Mouse (Mus musculus) induced T-regulatory cell, adult 2 months (primary cell): ENCODE measurements at regions not wholly inside any gene's neighbourhood (a gene's known extent, or its start where the extent isn't known, plus 50 kb on each side); places are given as distances from the start of the nearest gene placed in this dataset.
A peak's percentile ranks its signal among the peaks of the same experiment; 100 is the strongest.

ENCODE experiments used
- DNase-seq: peaks from one replicate; pipeline ENCODE4 v3.0.0-alpha.2; 2012; ENCODE audit warnings: low read depth

DNA sequence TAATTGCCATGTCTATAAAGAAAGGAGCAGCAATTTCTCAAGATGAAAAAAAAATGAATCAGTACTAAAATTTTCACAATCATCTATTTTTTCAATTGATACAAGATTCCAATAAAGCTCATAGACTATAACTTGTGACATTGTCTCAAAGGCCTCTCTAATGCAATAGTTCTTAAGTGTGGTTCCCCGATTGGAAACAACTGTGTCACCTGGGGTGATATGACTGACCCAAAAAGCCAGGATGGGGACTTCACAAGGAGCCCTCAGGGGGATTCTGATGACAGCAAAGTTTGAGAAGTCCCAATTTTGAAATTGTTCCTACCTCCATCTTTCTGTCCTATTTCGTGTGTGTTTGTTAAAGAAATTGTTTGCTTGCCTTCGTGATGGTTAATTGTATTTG, 143.3 kb upstream of the Fndc3a start:
- no peak for DNase-seq

- DNase-seq: no peak
These were observed 141.1 kb upstream of the Fndc3a start for GRCm38 (mm10) chr14:72850884-72851283.

DNA sequence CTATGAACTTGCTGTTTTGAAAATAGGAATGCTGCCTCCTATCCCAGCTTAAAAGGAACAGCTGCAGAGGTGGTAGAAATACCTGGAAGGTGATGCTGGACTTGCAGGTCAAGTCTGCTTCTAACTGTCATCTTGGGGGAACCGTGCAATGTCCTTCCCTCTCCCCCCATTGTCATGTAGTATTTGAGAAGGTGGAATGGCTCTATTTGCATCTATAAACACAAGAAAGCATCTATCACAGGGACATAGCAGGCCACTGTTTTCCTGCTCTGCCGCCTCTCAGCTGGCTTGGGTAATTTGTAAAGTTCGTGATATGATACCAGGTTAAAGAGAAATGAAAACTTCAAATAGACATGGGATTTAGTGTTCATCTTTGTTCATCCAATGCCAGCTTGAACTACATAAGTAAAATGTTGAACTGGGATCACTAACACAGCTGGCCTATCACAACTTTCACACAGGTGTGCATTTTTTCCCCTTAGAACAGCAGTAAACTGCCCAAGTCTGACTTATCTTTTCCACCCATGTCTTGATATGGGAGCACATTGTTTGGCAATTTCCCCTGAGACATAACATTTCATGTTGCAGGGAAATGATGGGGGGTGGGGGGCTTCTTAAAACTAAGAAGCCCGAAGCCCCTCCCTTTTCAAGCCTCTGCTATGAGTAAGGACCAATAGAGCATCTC, 138.6 kb upstream of the Fndc3a start:
- DNase-seq: no peak

GRCm38 (mm10) chr14:72847466-72847865, 137.7 kb upstream of the Fndc3a start:
- no peak for DNase-seq

DNA sequence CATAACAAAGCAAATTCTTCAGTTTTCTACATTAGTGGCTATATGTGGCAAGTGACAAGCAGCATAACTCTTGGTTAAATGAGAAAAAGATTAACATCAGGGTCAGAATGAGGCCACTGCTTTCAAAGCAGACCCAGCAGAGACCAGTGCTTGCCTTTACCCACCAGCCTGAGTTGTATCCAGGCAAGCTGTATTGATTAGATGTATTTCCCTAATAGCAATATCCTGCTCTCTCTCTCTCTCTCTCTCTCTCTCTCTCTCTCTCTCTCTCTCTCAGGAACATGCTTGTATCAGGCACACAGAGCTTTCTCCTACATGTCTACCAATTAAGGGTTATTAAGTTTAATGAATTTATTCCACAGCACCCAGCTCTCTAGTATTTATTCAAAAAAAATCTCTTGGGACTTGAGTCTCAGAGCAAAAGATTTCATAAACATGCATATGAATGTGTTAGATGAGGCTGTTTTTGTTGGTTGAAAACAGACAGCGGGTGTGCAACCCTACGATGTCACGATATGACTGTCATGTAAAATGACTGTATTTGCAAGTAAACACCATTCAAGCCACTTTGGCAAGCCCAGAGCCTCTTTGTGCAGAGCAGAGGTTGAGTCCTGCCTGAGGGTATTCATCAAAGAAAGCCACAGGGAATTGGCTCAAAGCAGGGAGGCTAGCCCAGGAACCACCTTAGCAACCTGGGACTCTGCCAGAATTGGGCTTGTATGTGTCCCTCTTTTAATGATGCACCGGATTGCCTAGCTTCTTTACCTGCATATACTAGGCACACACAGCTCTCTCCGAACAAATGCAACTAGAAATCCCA, 136.0 kb upstream of the Fndc3a start:
- no peak for DNase-seq

DNA sequence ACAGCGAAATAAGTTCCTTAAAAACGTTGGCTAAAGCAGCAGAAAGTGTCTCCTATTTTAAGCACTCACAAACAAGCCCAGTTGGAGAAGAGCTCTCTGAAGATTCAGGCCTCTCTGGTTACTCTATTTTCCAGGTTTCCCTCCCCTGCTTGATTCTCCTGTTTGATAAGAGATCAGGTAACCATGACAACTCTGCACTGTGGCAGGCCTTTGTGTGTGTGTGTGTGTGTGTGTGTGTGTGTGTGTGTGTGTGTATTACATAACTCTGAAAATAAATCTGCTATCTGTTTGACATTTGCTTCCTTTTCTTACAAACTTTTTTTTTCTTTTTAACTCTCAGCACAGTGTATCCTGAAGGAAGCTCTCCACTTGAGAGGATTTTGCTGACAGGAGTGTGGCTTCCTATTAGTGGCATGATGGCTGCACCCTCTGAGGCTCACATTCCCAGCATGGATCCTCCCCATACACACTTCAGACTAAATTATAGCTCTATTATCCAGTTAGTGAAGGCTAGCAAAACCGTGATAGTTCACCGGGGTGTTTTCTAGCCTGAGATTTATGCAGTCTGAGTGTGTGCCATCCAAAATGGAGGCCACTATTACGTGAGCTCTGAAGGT, 135.1 kb upstream of the Fndc3a start:
- DNase-seq: no peak

GRCm38 (mm10) chr14:72841753-72842152, 131.9 kb upstream of the Fndc3a start:
- no peak for DNase-seq

DNA sequence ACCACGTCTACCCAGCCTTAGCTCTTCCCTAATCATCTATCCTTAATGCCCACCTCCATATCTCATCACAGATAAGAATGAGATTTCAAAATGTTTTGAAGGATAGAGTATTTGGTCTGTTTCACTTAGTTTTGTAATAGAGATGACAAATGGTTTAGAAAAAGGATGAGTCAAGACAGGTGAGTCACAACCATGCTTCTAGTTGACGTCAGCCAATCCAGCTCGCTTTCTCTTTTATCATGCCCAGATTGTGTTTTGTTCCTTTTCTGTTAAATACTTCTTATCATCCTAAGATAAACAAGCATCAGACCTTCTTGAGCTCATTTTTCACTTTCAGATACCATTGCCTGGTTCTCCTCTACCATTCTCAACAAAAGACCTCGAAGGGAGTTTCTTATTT, 125.4 kb upstream of the Fndc3a start:
- no peak for DNase-seq

DNA sequence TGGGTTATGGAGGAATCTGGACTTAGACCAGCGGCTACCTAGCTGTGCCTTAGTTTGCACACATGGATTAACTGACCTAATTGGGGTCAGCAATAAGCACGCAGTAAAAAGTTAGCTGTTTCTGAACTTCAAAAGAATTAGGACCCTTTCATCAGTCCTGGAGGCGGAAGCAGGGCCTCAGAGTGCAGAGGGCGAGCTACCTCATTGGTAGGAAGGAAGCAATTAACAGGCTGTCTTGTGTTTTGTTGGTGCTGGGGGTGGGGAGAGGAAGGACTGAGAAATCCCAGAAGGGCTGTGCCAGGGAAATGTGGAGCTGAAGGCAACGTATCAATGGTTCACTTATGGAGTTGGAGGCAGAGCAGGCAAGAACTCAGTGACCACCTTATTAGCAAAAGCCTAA, 119.5 kb upstream of the Fndc3a start:
- DNase-seq: no peak

DNA sequence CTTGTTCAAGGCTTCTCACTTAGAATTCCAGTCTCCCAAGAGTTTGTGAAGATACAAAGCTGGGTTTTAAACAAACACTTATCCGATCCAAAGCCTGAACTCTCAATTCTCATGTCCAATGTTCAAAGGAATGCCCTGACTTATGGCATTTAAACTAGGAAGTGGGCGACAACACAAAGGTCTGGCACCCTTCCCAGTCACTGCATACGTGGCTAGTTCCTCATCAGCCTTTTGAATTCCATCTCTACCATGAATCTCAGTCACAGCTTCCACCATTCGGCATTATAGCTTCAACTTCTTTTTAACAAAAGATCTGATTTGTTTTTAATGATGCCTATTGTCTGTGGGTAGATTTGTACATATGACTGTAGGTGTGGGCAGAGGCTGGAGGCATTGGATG, 115.7 kb upstream of the Fndc3a start:
- DNase-seq: no peak

- DNase-seq: no peak
These were observed 112.4 kb upstream of the Fndc3a start for GRCm38 (mm10) chr14:72822231-72822615.

- peak; percentile 74 for DNase-seq
These were observed 111.9 kb upstream of the Fndc3a start for GRCm38 (mm10) chr14:72821517-72822230.

- DNase-seq: no peak
These were observed 109.2 kb upstream of the Fndc3a start for GRCm38 (mm10) chr14:72819037-72819436.

DNA sequence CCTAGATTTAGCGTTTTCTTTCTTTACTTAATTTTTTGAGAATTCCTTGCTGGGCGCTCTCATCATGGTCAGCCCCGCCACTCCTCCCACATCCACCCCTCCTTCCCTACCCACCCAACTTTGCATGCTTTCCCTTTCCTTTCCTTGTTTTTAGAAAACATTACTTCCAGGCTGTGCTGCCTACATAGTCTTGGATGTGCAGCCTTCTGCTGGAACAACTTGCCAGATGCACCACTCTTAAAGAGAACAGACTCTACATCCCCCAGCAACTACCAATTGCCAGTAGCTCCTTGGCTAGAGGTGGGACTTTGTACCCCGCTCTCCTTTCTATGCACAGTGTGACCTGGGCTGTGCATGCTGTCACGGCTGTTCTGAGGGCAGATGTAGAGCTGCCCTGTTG, 108.0 kb upstream of the Fndc3a start:
- no peak for DNase-seq

DNA sequence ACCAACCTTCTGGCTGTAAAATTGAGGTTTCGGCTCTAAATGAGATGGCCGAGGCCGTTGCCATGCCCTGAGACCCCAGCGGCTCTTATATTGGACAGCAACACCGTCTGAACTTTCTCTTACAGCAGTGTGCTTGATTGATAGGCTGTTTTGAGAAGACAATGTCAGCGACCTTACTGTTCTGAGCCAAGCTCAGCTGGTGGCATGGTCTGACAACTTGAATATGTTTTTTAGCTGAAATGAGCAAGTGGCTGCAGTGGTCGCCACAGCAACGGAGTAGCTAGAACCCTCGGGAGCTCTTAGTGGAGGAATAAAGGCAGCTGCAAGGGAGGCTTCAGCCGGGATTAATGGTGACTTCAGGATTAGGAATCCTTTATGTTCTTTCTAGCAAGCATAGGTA, 107.0 kb upstream of the Fndc3a start:
- DNase-seq: no peak

DNA sequence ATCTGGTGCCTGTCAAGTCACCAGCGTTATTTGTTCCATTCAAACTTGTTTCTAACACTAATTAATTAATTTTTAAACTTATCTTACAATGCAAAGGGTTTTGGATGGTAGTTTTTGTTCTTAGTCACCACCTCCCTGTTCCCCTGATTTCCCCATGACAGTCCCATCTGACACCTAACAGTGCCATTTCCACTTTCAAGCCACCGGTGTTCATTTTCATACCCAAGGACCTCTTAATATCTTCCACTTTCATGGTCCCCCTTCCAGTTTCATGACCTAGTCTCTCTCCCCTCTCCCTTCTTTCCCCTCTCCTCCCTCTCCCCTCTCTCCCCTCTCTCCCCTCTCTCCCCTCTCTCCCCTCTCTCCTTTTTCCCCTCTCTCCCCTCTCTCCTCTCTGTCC, 99.3 kb upstream of the Fndc3a start:
- no peak for DNase-seq

GRCm38 (mm10) chr14:72807947-72808346, 98.1 kb upstream of the Fndc3a start:
- DNase-seq: no peak

DNA sequence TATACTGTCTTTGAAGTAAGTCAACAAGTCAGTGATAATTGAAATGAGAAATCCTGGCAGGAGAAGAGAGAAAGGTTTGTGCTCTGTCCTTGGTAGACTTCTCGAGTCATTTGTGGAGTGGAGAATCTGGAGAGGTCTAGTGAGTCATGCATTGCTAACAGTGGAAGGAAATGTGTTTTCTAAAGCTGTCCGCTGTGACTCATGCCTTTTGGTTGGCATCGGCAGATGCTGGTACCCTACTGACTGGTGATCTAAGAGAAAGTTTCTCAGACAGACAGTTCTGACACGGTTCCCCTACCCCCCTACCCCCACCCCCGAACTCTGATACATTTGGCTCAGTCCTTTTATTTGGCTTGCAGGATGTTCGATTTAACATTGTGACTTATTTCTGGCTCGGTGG, 97.5 kb upstream of the Fndc3a start:
- DNase-seq: peak; percentile 12

GRCm38 (mm10) chr14:72806598-72806997, 96.8 kb upstream of the Fndc3a start:
- DNase-seq: no peak

DNA sequence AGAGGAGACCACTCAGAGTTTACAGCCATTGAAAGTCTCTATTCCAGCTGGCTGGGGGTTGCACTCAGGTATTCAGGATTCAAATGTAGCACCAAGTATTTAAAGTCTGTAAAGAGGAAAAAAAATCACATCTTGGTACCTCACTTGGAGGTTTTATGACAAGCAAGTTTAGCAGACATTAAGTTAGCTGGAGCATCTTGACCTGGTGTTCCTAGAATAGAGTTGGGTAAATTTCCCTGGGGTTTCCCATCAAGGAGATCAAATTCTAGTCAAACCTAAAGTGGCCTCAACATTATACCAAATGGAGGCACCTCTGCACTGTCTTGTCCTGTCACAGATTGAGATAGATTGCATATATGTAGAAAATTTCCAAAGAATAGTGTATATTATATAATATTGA, 93.8 kb upstream of the Fndc3a start:
- no peak for DNase-seq

DNA sequence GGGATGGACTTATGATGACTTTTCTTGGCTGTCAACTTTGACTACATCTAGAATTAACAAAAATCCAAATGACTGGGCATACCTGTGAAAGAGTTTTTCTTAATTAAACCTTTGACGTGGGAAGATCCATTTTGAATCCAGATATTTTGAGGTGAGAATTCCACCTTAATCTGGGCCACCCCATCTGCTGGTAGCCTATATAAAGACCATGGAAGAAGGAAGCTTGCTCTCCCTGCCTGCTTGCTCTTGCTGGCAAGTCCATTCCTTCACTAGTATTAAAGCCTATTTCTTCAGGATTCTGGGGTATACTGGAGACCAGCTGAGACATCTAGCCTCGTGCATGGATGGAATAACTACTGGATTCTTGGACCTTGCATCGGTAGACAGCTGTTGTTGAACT, 80.9 kb upstream of the Fndc3a start:
- no peak for DNase-seq

- DNase-seq: no peak
These were observed 77.1 kb upstream of the Fndc3a start for GRCm38 (mm10) chr14:72786929-72787328.

DNA sequence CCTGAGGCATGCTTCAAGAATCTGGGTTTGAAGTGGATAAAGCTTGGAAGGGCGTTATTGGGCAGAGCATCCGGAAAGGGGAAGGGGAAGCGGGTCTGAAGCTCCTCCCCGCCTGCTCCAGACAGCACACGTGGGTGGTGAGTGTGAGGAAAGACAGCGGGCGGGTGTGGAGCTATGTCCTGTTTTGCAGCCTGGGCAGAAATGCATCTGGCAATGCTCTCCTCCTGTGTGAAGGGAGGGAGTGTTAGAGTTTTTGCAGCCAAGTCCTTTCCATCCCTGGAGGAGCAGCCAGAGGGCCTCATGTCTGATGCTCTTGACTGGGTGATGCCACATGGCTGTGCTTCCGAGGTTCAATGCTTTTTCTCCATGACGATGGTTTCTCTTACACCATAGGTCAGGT, 73.4 kb upstream of the Fndc3a start:
- no peak for DNase-seq
